Mouse (Mus musculus): ENCODE results near the gene Cyp8b1. TPM values are rescaled to one million over a fixed set of nuclear protein-coding genes. Genes with fewer than 3 reads are reported as not detected.
A peak's percentile ranks its signal among the peaks of the same experiment; 100 is the strongest.

Gene Cyp8b1
- polyA plus RNA-seq, 1 experiment: not detected

- no peak for DNase-seq (ENCODE audit: low read depth)
- TF ChIP-seq CTCF (IDR thresholded peaks at IDR 0.05; ENCODE audit: borderline replicate concordance, extremely low read depth, insufficient read depth, insufficient read length) (no peak), POLR2A (IDR thresholded peaks at IDR 0.05; ENCODE audit: borderline replicate concordance, extremely low read depth, insufficient read depth, insufficient read length, poor library complexity, severe bottlenecking) (no peak)
Measured at GRCm38 (mm10) chr9:121867632-121868031, 48.5 kb downstream of the Cyp8b1 start.

DNA sequence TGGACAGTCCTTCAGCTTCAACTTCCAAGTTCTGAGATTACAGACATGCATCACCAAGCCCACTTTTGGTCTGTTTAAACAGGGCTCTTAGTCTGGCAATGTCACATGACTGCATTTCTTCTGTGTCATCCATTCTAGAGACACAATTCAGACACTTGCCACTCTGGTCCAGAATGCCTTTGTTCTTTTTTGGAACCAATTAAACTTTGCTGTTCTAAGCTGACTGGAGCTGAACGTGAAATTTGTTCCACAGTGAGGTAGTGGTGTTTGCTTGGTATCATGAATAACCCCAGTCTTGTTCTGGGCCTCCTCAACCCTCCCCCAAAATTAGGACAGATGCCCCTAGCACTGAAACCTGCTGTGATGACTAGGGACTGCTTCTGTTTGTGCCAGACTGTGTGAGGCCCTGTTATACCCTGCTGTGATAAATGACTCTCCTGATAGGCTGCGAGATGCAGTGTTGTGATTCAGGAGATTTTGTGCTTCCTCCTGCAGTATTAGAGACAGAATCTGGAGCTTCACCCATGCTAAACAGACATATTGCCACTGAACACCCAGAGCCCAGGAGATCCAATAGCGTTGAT lies 50.6 kb downstream of the Cyp8b1 start:
- TF ChIP-seq CTCF (IDR thresholded peaks at IDR 0.05; ENCODE audit: borderline replicate concordance, extremely low read depth, insufficient read depth, insufficient read length) (no peak), POLR2A (IDR thresholded peaks at IDR 0.05; ENCODE audit: borderline replicate concordance, extremely low read depth, insufficient read depth, insufficient read length, poor library complexity, severe bottlenecking) (no peak)
- peak; percentile 44 for DNase-seq (ENCODE audit: low read depth)

GRCm38 (mm10) chr9:121864837-121865236 lies 51.3 kb downstream of the Cyp8b1 start:
- no peak for DNase-seq (ENCODE audit: low read depth)
- TF ChIP-seq CTCF (IDR thresholded peaks at IDR 0.05; ENCODE audit: borderline replicate concordance, extremely low read depth, insufficient read depth, insufficient read length) (no peak), POLR2A (IDR thresholded peaks at IDR 0.05; ENCODE audit: borderline replicate concordance, extremely low read depth, insufficient read depth, insufficient read length, poor library complexity, severe bottlenecking) (no peak)

Other genes starting within 250 kb of the Cyp8b1 start
- 21.2 and 25.2 TPM in 2 replicates for gene Sec22c, start 210.8 kb downstream of the Cyp8b1 start, polyA plus RNA-seq (2012; rRNA removed)
- 65.3 and 71.1 TPM in 2 replicates for gene Ss18l2, start 206.0 kb downstream of the Cyp8b1 start, polyA plus RNA-seq (2012; rRNA removed)
- gene Nktr, start 197.1 kb downstream of the Cyp8b1 start, polyA plus RNA-seq (2012; rRNA removed): 165 and 197 TPM in 2 replicates
- gene Zfp651, start 157.0 kb downstream of the Cyp8b1 start, polyA plus RNA-seq (2012; rRNA removed): 38.8 and 51.4 TPM in 2 replicates
- 0.55 and 0.72 TPM in 2 replicates for gene Klhl40, start 138.7 kb downstream of the Cyp8b1 start, polyA plus RNA-seq (2012; rRNA removed)
- 0.40 and 0.49 TPM in 2 replicates for gene Hhatl, start 123.8 kb downstream of the Cyp8b1 start, polyA plus RNA-seq (2012; rRNA removed)
- 2.7 and 2.9 TPM in 2 replicates for gene Ccdc13, start 76.8 kb downstream of the Cyp8b1 start, polyA plus RNA-seq (2012; rRNA removed)
- 42.6 and 43.8 TPM in 2 replicates for gene Higd1a, start 57.9 kb downstream of the Cyp8b1 start, polyA plus RNA-seq (2012; rRNA removed)
- gene Ackr2, start 17.9 kb downstream of the Cyp8b1 start, polyA plus RNA-seq (2012; rRNA removed): 2.1 TPM in 2 replicates
- gene Fam198a, start 34.7 kb upstream of the Cyp8b1 start, polyA plus RNA-seq (2012; rRNA removed): 1.0 and 1.6 TPM in 2 replicates
- 30.2 and 31.9 TPM in 2 replicates for gene Pomgnt2, start 80.8 kb upstream of the Cyp8b1 start, polyA plus RNA-seq (2012; rRNA removed)
- gene Snrk, start 201.0 kb upstream of the Cyp8b1 start, polyA plus RNA-seq (2012; rRNA removed): 59.8 and 80.6 TPM in 2 replicates

Data from brain, embryonic 14.5 days (tissue).